Mouse (Mus musculus) adrenal gland, postnatal 14 days (tissue): ENCODE measurements at regions not wholly inside any gene's neighbourhood (a gene's known extent, or its start where the extent isn't known, plus 50 kb on each side); places are given as distances from the start of the nearest gene placed in this dataset.
"Not testable (repeated sequence)": the region's sequence is repeated elsewhere in the genome, so short reads cannot be mapped to it uniquely, and the experiment has no call there.

Experiments
- DNase-seq: peaks from one replicate; pipeline ENCODE4 v3.0.0; 2021; ENCODE audit warnings: mixed read lengths

GRCm38 (mm10) chr7:69167456-69167855 is 418.4 kb upstream of the Arrdc4 start:
- no peak for DNase-seq

GRCm38 (mm10) chr7:69161916-69162315 is 412.9 kb upstream of the Arrdc4 start:
- no peak for DNase-seq

- no peak for DNase-seq
Observed at GRCm38 (mm10) chr7:69142351-69142750, 393.3 kb upstream of the Arrdc4 start.

- no peak for DNase-seq
Observed at GRCm38 (mm10) chr7:69133441-69133840, 384.4 kb upstream of the Arrdc4 start.

- not testable (repeated sequence) for DNase-seq
Observed at GRCm38 (mm10) chr7:69101770-69102169, 352.7 kb upstream of the Arrdc4 start.

- DNase-seq, result no peak
Observed at GRCm38 (mm10) chr7:69097587-69098095, 348.6 kb upstream of the Arrdc4 start.

GRCm38 (mm10) chr7:69074780-69075179 is 325.7 kb upstream of the Arrdc4 start:
- no peak for DNase-seq

- no peak for DNase-seq
Observed at GRCm38 (mm10) chr7:69062994-69063393, 314.0 kb upstream of the Arrdc4 start.

GRCm38 (mm10) chr7:69062506-69062905 is 313.5 kb upstream of the Arrdc4 start:
- DNase-seq, result no peak

GRCm38 (mm10) chr7:69062094-69062493 is 313.1 kb upstream of the Arrdc4 start:
- no peak for DNase-seq

- DNase-seq, result no peak
Observed at GRCm38 (mm10) chr7:69061242-69061641, 312.2 kb upstream of the Arrdc4 start.

GRCm38 (mm10) chr7:69016575-69016974 is 267.5 kb upstream of the Arrdc4 start:
- no peak for DNase-seq

GRCm38 (mm10) chr7:69015047-69015446 is 266.0 kb upstream of the Arrdc4 start:
- no peak for DNase-seq

GRCm38 (mm10) chr7:69007237-69007636 is 258.2 kb upstream of the Arrdc4 start:
- no peak for DNase-seq

- DNase-seq, result no peak
Observed at GRCm38 (mm10) chr7:68988061-68988460, 239.0 kb upstream of the Arrdc4 start.

- no peak for DNase-seq
Observed at GRCm38 (mm10) chr7:68983937-68984336, 234.9 kb upstream of the Arrdc4 start.

GRCm38 (mm10) chr7:68982914-68983502 is 234.0 kb upstream of the Arrdc4 start:
- DNase-seq, result no peak

- no peak for DNase-seq
Observed at GRCm38 (mm10) chr7:68978576-68978975, 229.5 kb upstream of the Arrdc4 start.

- peak; percentile 60 for DNase-seq
Observed at GRCm38 (mm10) chr7:68976813-68977752, 228.0 kb upstream of the Arrdc4 start.

- no peak for DNase-seq
Observed at GRCm38 (mm10) chr7:68975956-68976355, 226.9 kb upstream of the Arrdc4 start.

GRCm38 (mm10) chr7:68975580-68975894 is 226.5 kb upstream of the Arrdc4 start:
- DNase-seq, result no peak

- DNase-seq, result no peak
Observed at GRCm38 (mm10) chr7:68974761-68975579, 225.9 kb upstream of the Arrdc4 start.
